Mouse (Mus musculus) granulocyte monocyte progenitor cell, adult 5-6 weeks (primary cell): Measurements from ENCODE around the gene Rai2. TPM values are rescaled to one million over a fixed set of nuclear protein-coding genes. Genes with fewer than 3 reads are reported as not detected.

Experiments
- ATAC-seq: replicated peaks from 2 replicates; pipeline ENCODE4 v1.8.0; 2016; ENCODE audit warnings: mild to moderate bottlenecking, moderate TSS enrichment, inconsistent platforms; ENCODE audit not compliant: poor library complexity, severe bottlenecking
- total RNA-seq, 2 experiments: library from RNA; stranded (forward) in 1 of 2; stranded (reverse) in 1 of 2; fragments of 200-712, 200-1000 nt in 1 of 2; fragments of >200 nt in 1 of 2; fragmentation: Nextera tagmentation in 1 of 2; gene quantifications; 2 replicates each; pipeline ENCODE4 v1.2.3; 2014 to 2017

Gene Rai2
- total RNA-seq, 2 experiments from 2014 or later, result not detected

DNA sequence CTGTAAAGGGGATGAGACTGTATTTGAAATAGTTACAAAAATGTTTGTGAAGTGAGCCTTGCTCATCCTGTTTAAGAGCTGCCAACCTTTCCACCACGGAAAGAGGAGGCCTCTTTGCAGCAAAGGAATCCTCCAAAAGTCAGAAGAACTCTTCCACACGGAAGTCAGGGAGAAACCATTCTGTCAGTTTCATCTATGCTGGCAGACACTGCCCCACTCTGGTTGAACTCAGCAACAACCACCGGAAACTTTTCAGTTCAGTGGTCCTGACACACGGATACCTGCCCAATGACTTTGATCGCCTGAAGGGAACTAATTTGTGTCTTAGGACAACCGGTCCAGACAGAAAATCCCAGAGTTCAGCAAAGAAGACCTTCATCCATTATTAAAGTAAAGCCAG lies 73.3 kb downstream of the Rai2 start:
- ATAC-seq, result no peak

DNA sequence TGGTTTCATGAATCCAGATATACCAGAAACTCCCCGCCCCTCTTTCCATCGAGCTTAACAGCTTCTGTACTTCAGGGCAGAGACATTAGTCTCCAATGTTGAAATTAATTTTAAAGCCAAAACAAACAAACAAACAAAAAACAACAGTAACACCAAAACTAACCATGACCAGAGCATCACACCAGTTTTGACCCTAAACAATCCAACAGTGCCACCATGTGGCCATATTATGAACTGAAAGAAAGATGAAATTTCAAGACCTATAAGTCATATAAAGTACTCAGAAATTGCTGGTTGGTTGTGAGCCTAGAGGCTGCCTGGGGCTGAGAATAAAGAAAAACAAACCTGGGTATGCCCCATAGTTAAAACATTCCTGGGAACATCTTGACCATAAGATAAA lies 109.3 kb downstream of the Rai2 start:
- ATAC-seq, result 0 out of 2 replicates have a peak, but pooled peaks have one; percentile 48
